Mouse (Mus musculus): ENCODE results near the gene Mrps18b. TPM values are rescaled to one million over a fixed set of nuclear protein-coding genes. Genes with fewer than 3 reads are reported as not detected.

Gene Mrps18b
- 26.6 to 31.6 TPM (median 29.0 TPM) in 3 replicates for total RNA-seq (2017)

GRCm38 (mm10) chr17:35916297-35917142 lies at the start of gene Mrps18b, which contains the start of gene Ppp1r10:
TSS of gene Mrps18b (minus strand) at chr17:35916389.
TSS of gene Ppp1r10 (plus strand) at chr17:35916434.
- peak; percentile 76 for ATAC-seq (replicated peaks; ENCODE audit: insufficient number of reproducible peaks, low FRiP score, low TSS enrichment, poor library complexity, severe bottlenecking)

- ATAC-seq (replicated peaks; ENCODE audit: insufficient number of reproducible peaks, low FRiP score, low TSS enrichment, poor library complexity, severe bottlenecking) = no peak
These were observed 47.1 kb upstream of the Mrps18b start for GRCm38 (mm10) chr17:35963279-35963678.

- no peak for ATAC-seq (replicated peaks; ENCODE audit: insufficient number of reproducible peaks, low FRiP score, low TSS enrichment, poor library complexity, severe bottlenecking)
These were observed 42.5 kb upstream of the Mrps18b start for GRCm38 (mm10) chr17:35958533-35959223.

- no peak for ATAC-seq (replicated peaks; ENCODE audit: insufficient number of reproducible peaks, low FRiP score, low TSS enrichment, poor library complexity, severe bottlenecking)
These were observed 38.5 kb upstream of the Mrps18b start for GRCm38 (mm10) chr17:35954665-35955064.

- ATAC-seq (replicated peaks; ENCODE audit: insufficient number of reproducible peaks, low FRiP score, low TSS enrichment, poor library complexity, severe bottlenecking) = 0 out of 2 replicates have a peak, but pooled peaks have one; percentile 25
These were observed 36.4 kb upstream of the Mrps18b start for GRCm38 (mm10) chr17:35952559-35952958.

GRCm38 (mm10) chr17:35950946-35951345 lies 34.8 kb upstream of the Mrps18b start:
- 0 out of 2 replicates have a peak, but pooled peaks have one; percentile 18 for ATAC-seq (replicated peaks; ENCODE audit: insufficient number of reproducible peaks, low FRiP score, low TSS enrichment, poor library complexity, severe bottlenecking)

GRCm38 (mm10) chr17:35939941-35940340 lies 23.8 kb upstream of the Mrps18b start:
- no peak for ATAC-seq (replicated peaks; ENCODE audit: insufficient number of reproducible peaks, low FRiP score, low TSS enrichment, poor library complexity, severe bottlenecking)

GRCm38 (mm10) chr17:35939108-35939507 lies 22.9 kb upstream of the Mrps18b start:
- no peak for ATAC-seq (replicated peaks; ENCODE audit: insufficient number of reproducible peaks, low FRiP score, low TSS enrichment, poor library complexity, severe bottlenecking)

- ATAC-seq (replicated peaks; ENCODE audit: insufficient number of reproducible peaks, low FRiP score, low TSS enrichment, poor library complexity, severe bottlenecking) = peak; percentile 89
These were observed 21.6 kb upstream of the Mrps18b start for GRCm38 (mm10) chr17:35937700-35938348.

- ATAC-seq (replicated peaks; ENCODE audit: insufficient number of reproducible peaks, low FRiP score, low TSS enrichment, poor library complexity, severe bottlenecking) = 0 out of 2 replicates have a peak, but pooled peaks have one; percentile 59
These were observed 19.6 kb upstream of the Mrps18b start for GRCm38 (mm10) chr17:35935763-35936162.

- ATAC-seq (replicated peaks; ENCODE audit: insufficient number of reproducible peaks, low FRiP score, low TSS enrichment, poor library complexity, severe bottlenecking) = no peak
These were observed 16.4 kb upstream of the Mrps18b start for GRCm38 (mm10) chr17:35932608-35933007.

GRCm38 (mm10) chr17:35930627-35931026 lies 14.4 kb upstream of the Mrps18b start:
- ATAC-seq (replicated peaks; ENCODE audit: insufficient number of reproducible peaks, low FRiP score, low TSS enrichment, poor library complexity, severe bottlenecking) = no peak

GRCm38 (mm10) chr17:35929534-35929933 lies 13.3 kb upstream of the Mrps18b start:
- no peak for ATAC-seq (replicated peaks; ENCODE audit: insufficient number of reproducible peaks, low FRiP score, low TSS enrichment, poor library complexity, severe bottlenecking)

- ATAC-seq (replicated peaks; ENCODE audit: insufficient number of reproducible peaks, low FRiP score, low TSS enrichment, poor library complexity, severe bottlenecking) = no peak
These were observed 11.3 kb upstream of the Mrps18b start for GRCm38 (mm10) chr17:35927471-35927870.

- no peak for ATAC-seq (replicated peaks; ENCODE audit: insufficient number of reproducible peaks, low FRiP score, low TSS enrichment, poor library complexity, severe bottlenecking)
These were observed 7.1 kb upstream of the Mrps18b start for GRCm38 (mm10) chr17:35923281-35923680.

- ATAC-seq (replicated peaks; ENCODE audit: insufficient number of reproducible peaks, low FRiP score, low TSS enrichment, poor library complexity, severe bottlenecking) = no peak
These were observed 6.4 kb upstream of the Mrps18b start for GRCm38 (mm10) chr17:35922566-35922965.

GRCm38 (mm10) chr17:35921710-35922109 lies 5.5 kb upstream of the Mrps18b start:
- ATAC-seq (replicated peaks; ENCODE audit: insufficient number of reproducible peaks, low FRiP score, low TSS enrichment, poor library complexity, severe bottlenecking) = no peak

- ATAC-seq (replicated peaks; ENCODE audit: insufficient number of reproducible peaks, low FRiP score, low TSS enrichment, poor library complexity, severe bottlenecking) = no peak
These were observed 4.8 kb upstream of the Mrps18b start for GRCm38 (mm10) chr17:35920862-35921562.

- ATAC-seq (replicated peaks; ENCODE audit: insufficient number of reproducible peaks, low FRiP score, low TSS enrichment, poor library complexity, severe bottlenecking) = no peak
These were observed 4.2 kb upstream of the Mrps18b start for GRCm38 (mm10) chr17:35920384-35920783.

Measured in monocyte, adult 5-6 weeks (primary cell).